Comparison of ENCODE assay signal across 19 mouse cellular contexts in genomic region chr3:98216296-98216695, GRCm38 (mm10). TPM values are rescaled to one million over a fixed set of nuclear protein-coding genes. Genes with fewer than 3 reads are reported as not detected.
A peak's percentile ranks its signal among the peaks of the same experiment; 100 is the strongest.
DNase-seq lines count a peak whose midpoint lies in the region; ATAC-seq lines count a peak whose summit lies in the region.
"Had no signal": no experiment of that assay in that cellular context is flagged by ENCODE, and none has a peak within 500 bp of the region (broad histone marks: within the 10 kb centered on the region; RNA-seq: fewer than 3 reads in every experiment).

No protein-coding gene starts in this region.

- no peaks in the 10 kb centered on the region for H3K9me3 ChIP-seq in midbrain, embryonic 11.5 days (ENCODE audit: control insufficient read depth, low read length)
- H3K9me3 ChIP-seq in midbrain, embryonic 14.5 days (ENCODE audit: control insufficient read depth, low read length), result no peaks in the 10 kb centered on the region; the same call in 1 of the 2 replicates

- DNase-seq in midbrain, embryonic 11.5 days (ENCODE audit: low spot score, missing footprints), result peak; percentile 60
- no peak for DNase-seq in midbrain, embryonic 14.5 days
- DNase-seq: adrenal gland, adult 2 months; adrenal gland, adult 8-10 months; adrenal gland, postnatal 10 days; adrenal gland, postnatal 14 days; adrenal gland, postnatal 25 days; adrenal gland, postnatal 36 days; B cell, adult 2 months; cerebellum, adult 11 months; cerebellum, adult 11-12 months; cerebellum, adult 18-20 months; cerebellum, adult 2 months had no signal

- no peak for ATAC-seq in midbrain, embryonic 11.5 days (ENCODE audit: low FRiP score)
- ATAC-seq in midbrain, embryonic 14.5 days (ENCODE audit: low FRiP score, low TSS enrichment), result no peak
- ATAC-seq: activated CD4-positive, CD25-positive, alpha-beta regulatory T cell, adult 4 months; CD4-positive, CD25-positive, alpha-beta regulatory T cell, adult 4 months; Patski had no signal

- H3K4me2 ChIP-seq in midbrain, embryonic 11.5 days, result no peak overlapping the region
- H3K4me2 ChIP-seq in midbrain, embryonic 14.5 days (ENCODE audit: low read length), result no peak overlapping the region

- no peaks in the 10 kb centered on the region for H3K4me1 ChIP-seq in midbrain, embryonic 11.5 days (ENCODE audit: control insufficient read depth, insufficient read depth, low read length)
- H3K4me1 ChIP-seq in midbrain, embryonic 14.5 days (ENCODE audit: control insufficient read depth, insufficient read depth, low read length), result no peaks in the 10 kb centered on the region

- H3K27ac ChIP-seq in midbrain, embryonic 11.5 days (ENCODE audit: low read depth, low read length), result no peak overlapping the region
- no peak overlapping the region for H3K27ac ChIP-seq in midbrain, embryonic 14.5 days (replicated peaks; ENCODE audit: low read depth, low read length)

- H3K4me3 ChIP-seq in midbrain, embryonic 11.5 days (ENCODE audit: low read depth, low read length), result no peak overlapping the region
- H3K4me3 ChIP-seq in midbrain, embryonic 14.5 days (replicated peaks; ENCODE audit: low read depth, low read length), result no peak overlapping the region

- 56% methylated on average over 3 of the region's 3 CpGs for WGBS in midbrain, embryonic 11.5 days
- 54% methylated on average over 3 of the region's 3 CpGs for WGBS in midbrain, embryonic 14.5 days

- H3K27me3 ChIP-seq in midbrain, embryonic 11.5 days (ENCODE audit: control insufficient read depth, insufficient read depth, low read length), result no peaks in the 10 kb centered on the region
- no peaks in the 10 kb centered on the region for H3K27me3 ChIP-seq in midbrain, embryonic 14.5 days (ENCODE audit: control insufficient read depth, insufficient read depth, low read length)
- H3K27me3 ChIP-seq: Patski had no signal

- H3K36me3 ChIP-seq in midbrain, embryonic 11.5 days (ENCODE audit: control insufficient read depth, insufficient read depth, low read length), result no peaks in the 10 kb centered on the region
- no peaks in the 10 kb centered on the region for H3K36me3 ChIP-seq in midbrain, embryonic 14.5 days (ENCODE audit: control insufficient read depth, insufficient read depth, low read length)
- H3K36me3 ChIP-seq: G1E had no signal

- no peak overlapping the region for H3K9ac ChIP-seq in midbrain, embryonic 11.5 days (ENCODE audit: low read length)
- no peak overlapping the region for H3K9ac ChIP-seq in midbrain, embryonic 14.5 days (replicated peaks; ENCODE audit: low read length)

RNA-seq across cellular contexts. Expression of gene Reg4, which starts 5.7 kb away (rescaled TPM):
- not detected in 2 replicates for polyA plus RNA-seq in midbrain, embryonic 11.5 days (2014; fragmentation: Nextera tagmentation; extraction: Ambion mirVana)
- not detected in 2 replicates for polyA plus RNA-seq in midbrain, embryonic 14.5 days (2014; fragmentation: Nextera tagmentation; extraction: Ambion mirVana)
- polyA plus RNA-seq: activated CD4-positive, CD25-positive, alpha-beta regulatory T cell, adult 4 months; adrenal gland, adult 2 months; brain, embryonic 14.5 days; C2C12; CD4-positive, CD25-positive, alpha-beta regulatory T cell, adult 4 months; cerebellum, adult 2 months; G1E; Patski had no signal

RNA-seq across cellular contexts. Expression of gene Adam30, which starts 55.9 kb away (rescaled TPM):
- polyA plus RNA-seq in midbrain, embryonic 11.5 days (2014; fragmentation: Nextera tagmentation; extraction: Ambion mirVana), result not detected in 2 replicates
- not detected in 2 replicates for polyA plus RNA-seq in midbrain, embryonic 14.5 days (2014; fragmentation: Nextera tagmentation; extraction: Ambion mirVana)
- polyA plus RNA-seq: activated CD4-positive, CD25-positive, alpha-beta regulatory T cell, adult 4 months; adrenal gland, adult 2 months; brain, embryonic 14.5 days; C2C12; CD4-positive, CD25-positive, alpha-beta regulatory T cell, adult 4 months; cerebellum, adult 2 months; G1E had no signal
